Mouse (Mus musculus) liver, adult 2 months (tissue): ENCODE data around the gene Pcsk2.

Source experiments
- CTCF ChIP-seq: fragments of 200-500 bp; IDR thresholded peaks from 2 replicates; pipeline ENCODE4 v1.5.1; 2011; ENCODE audit warnings: low read depth, low read length, control low read depth
- POLR2A ChIP-seq: fragments of 200-500 bp; IDR thresholded peaks from 2 replicates; pipeline ENCODE4 v1.6.1; 2011; ENCODE audit warnings: low read length, control low read depth; ENCODE audit not compliant: insufficient read depth; ENCODE audit errors: extremely low read depth

DNA sequence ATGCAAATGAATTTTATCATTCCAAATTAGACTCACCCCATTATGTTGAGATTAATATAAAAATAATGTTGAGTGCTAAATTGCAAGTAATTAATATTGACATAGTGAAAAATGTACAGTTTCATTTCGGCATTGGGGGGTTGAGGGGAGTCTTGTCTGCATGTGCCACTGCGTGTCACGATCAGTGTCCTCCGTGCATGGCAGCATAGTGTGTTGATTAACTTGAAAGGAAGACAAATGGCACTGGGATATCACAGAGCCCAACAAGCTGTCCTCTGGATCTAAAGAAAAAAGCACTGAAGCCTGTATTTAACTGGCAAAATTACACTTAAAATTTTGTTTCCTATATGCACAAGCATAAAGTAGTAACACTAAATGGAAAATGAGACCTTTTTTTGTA lies 167.9 kb downstream of the Pcsk2 start:
- TF ChIP-seq CTCF (no peak), POLR2A (no peak)
